Mouse (Mus musculus) liver (tissue): ENCODE results near the gene Zswim8.
A peak's percentile ranks its signal among the peaks of the same experiment; 100 is the strongest.

Experiments used
- DNase-seq: peaks from one replicate; pipeline ENCODE4 v3.0.0-alpha.2; 2020; ENCODE audit warnings: mixed read lengths

Zswim8 gene

DNA sequence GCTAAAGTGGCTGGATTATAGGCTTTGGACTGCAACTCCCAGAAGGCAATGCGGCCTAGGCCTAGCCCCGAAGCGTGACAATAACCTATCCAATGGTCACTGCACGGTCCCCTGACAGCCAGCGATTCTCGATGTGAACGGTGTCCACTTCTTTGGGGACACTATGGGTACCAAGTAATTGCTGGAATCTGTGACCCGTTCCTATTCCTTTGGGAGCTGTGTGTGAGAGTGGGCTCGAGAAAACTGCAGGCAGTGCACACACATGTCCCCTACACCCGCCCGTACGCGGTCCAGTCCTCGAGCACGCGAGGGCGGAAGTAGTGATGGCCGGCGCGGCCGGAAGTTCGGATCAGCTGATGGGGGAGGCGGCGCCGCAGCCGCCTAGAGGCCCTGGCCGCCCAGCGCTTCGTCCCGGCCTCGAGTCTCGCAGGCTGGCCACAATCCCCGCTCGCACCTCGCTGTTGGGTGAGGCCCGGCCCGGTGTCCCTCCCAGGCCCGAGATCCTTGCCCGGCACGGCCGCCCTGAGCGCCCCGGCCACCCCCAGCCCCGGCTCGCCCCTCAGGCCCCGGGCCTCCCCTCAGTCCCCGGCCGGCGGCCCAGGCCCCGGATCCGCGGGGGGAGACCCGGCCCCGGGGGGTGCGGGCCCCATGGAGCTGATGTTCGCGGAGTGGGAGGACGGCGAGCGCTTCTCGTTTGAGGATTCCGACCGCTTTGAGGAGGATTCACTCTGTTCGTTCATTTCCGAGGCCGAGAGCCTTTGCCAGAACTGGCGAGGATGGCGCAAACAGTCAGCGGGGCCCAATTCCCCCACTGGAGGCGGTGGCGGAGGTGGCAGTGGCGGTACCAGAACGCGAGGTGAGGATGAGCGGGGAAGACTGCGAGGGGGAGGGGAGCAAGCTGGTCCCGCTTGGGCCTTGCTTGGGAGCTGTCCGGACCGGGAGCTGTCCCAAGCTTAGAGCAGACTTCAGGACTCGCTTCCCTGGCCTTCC is at the start of gene Zswim8:
TSS of gene Zswim8 (plus strand) at position 352 of the 990 bp plus-strand sequence.
- DNase-seq: peak; percentile 87

GRCm38 (mm10) chr14:20658326-20658725 is 49.0 kb upstream of the Zswim8 start:
- no peak for DNase-seq

DNA sequence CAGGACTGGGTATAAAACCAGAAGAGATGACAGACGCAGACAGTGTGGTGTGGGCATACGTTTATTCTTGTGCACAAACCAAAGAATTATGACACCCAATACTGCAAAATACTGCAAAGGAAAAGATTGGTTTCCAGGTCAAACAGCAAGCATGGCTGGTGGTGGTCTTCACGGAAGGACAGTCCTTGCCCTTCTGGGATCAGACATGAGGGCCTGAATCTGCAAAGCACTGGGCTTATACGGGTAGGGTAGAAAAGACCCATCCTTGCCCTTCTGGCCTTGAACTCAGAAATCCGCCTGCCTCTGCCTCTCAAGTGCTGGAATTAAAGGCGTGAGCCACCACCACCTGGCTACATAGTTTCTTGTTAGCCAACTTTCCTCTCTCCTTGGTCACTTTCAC is 48.5 kb upstream of the Zswim8 start:
- DNase-seq: no peak

DNA sequence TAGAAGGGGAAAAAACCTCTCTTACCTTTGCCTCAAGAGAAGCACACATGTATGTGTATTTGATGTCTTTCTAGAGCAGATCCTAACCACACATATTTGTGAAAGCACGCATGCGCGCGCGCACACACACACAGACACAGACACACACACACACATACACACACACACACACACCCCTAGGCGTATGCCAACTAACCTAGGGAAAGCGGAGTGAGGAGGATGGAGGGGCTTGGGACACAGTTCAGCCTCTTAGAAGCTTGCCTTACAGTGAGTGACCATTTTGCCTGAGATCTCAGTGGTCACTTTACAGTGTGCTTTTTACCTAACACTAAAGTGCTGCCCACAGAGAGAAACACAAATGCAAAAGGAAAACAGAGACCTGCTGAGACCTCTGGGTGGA is 47.7 kb upstream of the Zswim8 start:
- DNase-seq: no peak

GRCm38 (mm10) chr14:20660827-20661660 is 46.3 kb upstream of the Zswim8 start:
- peak; percentile 94 for DNase-seq

DNA sequence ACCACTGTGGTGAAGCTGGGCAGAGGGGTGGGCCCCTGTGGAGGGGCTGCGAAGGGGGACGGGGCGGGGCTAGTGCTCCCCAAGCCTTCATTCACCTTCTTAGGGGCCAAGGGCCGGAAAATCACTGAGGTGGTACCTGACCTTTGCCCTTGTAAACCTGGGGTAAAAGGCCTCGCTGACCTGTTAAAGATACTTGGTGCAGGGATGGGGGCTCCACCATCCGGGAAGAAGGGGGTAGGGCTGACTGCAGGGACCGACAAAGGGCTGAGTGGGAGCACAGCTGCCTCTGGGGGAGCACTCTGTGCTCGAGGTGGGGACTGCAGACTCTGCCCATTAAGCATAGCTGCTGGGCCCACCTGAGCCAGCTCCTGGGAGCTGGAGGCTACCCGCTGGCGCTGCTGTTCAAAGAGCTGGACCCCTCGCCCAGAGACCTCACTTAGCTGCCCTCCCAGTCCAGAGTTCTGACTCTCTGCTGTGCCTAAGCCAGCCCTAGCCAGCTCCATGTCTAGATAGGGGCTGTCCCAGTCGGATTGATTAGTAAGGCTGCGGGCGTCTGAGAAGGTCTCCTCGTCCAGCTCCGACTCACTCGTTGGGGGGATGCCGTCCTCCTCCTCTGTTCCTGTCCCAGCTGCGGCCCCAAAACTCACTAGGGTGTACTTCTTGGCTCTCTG is 45.6 kb upstream of the Zswim8 start:
- DNase-seq: peak; percentile 6

DNA sequence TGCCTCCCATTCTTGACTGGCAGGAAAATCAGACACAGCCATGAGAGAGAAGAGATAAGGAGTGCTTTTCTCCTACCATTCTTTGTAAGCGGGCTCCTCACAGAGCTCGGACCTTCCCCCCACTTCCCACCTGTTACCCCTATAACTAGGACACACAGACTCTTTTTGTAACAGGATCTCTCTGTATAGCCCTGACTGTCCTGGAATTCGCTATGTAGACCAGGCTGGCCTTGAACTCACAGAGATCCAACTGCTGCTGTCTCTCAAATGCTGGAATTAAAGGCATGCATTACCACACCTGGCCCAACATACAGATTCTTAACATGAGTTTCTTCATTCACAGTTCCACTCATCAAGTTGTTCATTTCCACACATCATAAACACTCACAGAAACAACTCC is 44.6 kb upstream of the Zswim8 start:
- no peak for DNase-seq

DNA sequence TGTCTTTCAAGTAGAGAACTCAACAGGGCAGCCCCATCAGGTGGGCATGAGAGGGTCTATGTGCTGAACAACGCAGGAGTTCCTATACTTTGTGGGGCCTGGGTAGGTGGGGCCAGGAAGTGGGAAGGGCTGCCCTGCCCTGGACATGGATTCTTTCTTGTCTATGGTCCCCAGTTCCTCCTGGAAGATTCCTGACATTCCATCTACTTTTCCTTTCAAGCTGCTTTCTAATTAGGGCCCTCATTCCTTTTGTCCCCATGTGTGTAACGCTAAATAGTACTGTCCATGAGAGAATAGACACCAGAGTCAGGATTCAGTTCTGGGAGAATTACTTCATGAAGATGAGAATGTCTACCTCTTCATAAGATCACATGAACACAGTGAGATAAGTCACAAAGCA is 43.8 kb upstream of the Zswim8 start:
- no peak for DNase-seq

- no peak for DNase-seq
Measured at GRCm38 (mm10) chr14:20664436-20664835, 42.9 kb upstream of the Zswim8 start.

DNA sequence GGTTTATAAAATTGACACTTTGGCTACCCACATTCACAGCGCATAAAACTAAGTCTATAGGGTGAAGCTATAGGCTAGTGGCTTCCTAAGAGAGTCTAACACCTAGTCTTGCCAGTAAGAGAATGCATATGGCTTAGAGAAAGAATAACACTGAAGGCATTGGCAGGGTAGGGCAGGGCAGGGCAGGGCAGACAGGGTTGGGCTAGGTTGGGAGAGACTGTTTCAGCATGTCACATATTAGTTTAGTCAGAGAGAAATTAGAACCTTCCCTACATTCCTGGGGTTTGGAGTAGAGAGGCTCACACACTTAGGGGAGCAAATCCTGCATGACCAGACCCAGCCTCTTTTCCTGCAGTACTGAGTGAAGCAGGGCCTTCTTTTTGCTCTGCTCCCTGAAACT is 39.9 kb upstream of the Zswim8 start:
- no peak for DNase-seq

GRCm38 (mm10) chr14:20668154-20668810 is 39.1 kb upstream of the Zswim8 start, which contains the start of gene Synpo2l:
TSS of gene Synpo2l (minus strand) at chr14:20668354.
- no peak for DNase-seq

- peak; percentile 56 for DNase-seq
Measured at GRCm38 (mm10) chr14:20672990-20673389, 34.4 kb upstream of the Zswim8 start.

DNA sequence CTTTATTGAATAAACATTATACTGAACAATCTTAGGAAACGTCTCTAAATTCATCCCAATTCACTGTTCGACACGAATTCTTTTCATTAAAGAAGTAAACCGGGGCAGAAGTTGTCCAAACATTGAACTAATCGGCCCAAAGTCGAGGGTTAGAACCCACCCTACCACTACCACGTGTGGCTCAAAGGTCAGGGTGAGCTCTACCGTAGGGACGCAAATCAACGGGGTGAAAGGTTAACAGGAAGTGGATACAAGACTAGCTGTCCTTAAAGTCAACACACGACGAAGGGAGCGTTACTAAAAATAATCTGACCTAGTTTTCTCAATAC is 33.7 kb upstream of the Zswim8 start:
- DNase-seq: peak; percentile 55

DNA sequence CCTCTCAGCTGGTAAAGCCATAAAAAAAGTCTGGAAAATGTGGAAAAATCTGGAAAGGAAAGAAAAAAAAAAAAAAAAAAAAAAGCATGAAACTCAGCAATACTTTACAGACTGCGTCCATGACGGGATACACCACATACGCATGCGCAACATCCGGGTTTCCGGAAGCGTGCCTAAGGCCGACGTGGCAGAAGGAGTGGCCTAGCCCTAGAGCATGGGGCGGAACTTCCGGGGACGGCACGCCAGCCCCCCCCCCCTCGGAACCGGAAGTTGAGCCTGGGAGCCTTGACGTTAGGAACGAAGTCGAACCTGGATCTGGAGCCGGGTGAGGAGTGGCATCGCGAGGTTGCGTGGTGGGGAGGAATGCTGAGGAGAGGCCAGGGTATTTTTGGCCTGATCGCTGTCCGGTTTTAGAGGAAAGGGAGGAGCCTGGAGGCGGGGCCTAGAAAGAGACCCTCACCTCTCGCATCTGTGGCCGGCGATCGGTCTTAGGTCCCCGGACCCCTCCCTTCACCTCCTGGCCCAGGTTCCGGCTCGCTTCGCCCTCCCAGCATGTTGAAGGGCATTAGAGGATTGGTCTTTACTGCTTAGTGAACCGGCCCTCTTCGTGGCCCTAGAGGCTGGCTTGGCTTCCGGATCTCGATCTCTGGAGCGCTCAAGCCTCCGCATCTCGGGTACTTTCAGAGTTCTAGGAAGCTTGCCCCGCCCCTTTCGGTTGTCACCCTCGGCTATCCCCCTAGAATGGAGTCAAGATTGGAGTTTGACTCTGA is 33.1 kb upstream of the Zswim8 start, which contains the start of gene Sec24c:
TSS of gene Sec24c (plus strand) at position 245 of the 770 bp plus-strand sequence.
- DNase-seq: peak; percentile 99

- no peak for DNase-seq
Measured at GRCm38 (mm10) chr14:20677906-20678305, 29.4 kb upstream of the Zswim8 start.

DNA sequence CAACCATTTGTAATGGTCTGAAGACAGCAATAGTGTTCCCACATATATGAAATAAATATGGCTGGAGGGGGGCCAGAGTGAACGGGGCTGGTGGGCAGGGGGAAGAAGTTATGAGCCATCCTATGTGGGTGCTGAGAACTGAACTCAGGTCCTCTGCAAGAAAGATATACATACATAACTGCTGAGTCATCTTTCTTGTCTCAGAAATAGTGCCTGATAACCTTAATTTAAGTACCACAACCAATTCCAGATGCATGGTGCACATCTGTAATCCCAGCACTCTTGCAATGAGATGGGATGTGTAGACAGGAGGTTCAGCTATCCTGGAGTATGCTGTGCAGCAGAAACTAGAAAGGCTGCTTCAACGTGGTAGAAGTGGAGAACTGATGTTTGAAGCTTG is 25.6 kb upstream of the Zswim8 start:
- DNase-seq: no peak

DNA sequence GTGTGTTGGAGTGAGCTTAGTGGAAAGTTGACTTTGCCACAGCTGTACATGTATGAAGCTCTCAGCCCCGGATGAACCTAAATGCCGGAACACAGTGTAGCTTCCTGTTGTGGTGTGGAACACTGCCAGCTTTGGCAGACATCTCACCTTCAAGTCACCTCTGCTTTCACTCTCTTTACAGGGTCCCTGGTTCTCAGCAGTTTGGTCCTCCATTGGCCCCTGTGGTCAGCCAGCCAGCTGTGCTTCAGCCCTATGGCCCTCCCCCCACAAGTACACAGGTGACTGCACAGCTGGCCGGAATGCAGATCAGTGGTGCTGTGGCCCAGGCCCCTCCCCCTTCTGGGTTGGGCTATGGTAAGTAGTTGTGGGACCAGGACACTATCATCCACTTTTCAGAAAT is 24.9 kb upstream of the Zswim8 start:
- no peak for DNase-seq

- no peak for DNase-seq
Measured at GRCm38 (mm10) chr14:20686576-20686975, 20.8 kb upstream of the Zswim8 start.

DNA sequence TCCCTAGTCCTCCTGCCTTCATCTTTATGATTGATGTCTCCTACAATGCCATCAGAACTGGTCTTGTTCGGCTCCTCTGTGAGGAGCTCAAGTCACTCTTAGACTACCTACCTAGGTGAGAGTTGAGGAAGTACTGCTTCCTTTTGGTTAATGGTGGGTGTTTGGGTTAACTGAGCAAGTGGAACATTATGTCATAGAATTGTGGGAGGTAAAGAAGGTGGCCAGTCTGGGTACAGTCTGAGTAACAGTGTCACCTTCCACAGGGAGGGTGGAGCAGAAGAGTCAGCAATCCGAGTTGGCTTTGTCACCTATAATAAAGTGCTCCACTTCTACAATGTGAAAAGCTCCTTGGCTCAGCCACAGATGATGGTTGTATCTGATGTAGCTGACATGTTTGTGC is 18.3 kb upstream of the Zswim8 start:
- DNase-seq: no peak

- no peak for DNase-seq
Measured at GRCm38 (mm10) chr14:20691772-20692171, 15.6 kb upstream of the Zswim8 start.

GRCm38 (mm10) chr14:20693589-20694101 is 13.7 kb upstream of the Zswim8 start:
- no peak for DNase-seq
